Mouse (Mus musculus) thymus, adult 2 months (tissue): ENCODE data around the gene Cd248.

Experiments used
- CTCF ChIP-seq: fragments of 200-500 bp; IDR thresholded peaks from 2 replicates; pipeline ENCODE4 v1.5.1; 2012; ENCODE audit warnings: mild to moderate bottlenecking, control low read depth, low read length, moderate library complexity, borderline replicate concordance; ENCODE audit not compliant: control insufficient read depth, poor library complexity, insufficient read depth; ENCODE audit errors: extremely low read depth
- POLR2A ChIP-seq: fragments of 200-500 bp; IDR thresholded peaks from 2 replicates; pipeline ENCODE4 v1.6.1; 2012; ENCODE audit warnings: mild to moderate bottlenecking, low read length, control low read depth, moderate library complexity; ENCODE audit not compliant: control insufficient read depth, poor library complexity, insufficient read depth; ENCODE audit errors: extremely low read depth

DNA sequence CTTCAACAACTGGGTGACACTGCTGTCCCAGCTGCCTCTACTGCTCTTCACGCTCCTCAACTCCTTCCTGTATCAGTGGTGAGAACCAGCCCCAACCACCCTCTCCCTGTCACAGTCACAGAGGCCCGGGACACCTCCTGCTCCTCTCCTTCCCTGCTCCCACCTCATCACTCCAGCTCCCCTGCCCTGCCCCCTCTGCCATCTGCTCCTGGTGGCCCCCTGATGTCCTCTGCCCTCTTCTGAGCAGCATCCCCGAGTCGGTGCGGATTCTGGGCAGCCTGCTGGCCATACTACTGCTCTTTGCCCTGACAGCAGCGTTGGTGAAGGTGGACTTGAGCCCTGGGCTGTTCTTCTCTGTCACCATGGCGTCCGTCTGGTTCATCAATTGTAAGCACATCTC is 41.8 kb upstream of the Cd248 start:
- TF ChIP-seq CTCF = no peak
- TF ChIP-seq POLR2A = no peak
